Mouse (Mus musculus) bone marrow macrophage, adult 2 months (primary cell): ENCODE data around the gene Nlgn1.

Experiments used
- CTCF ChIP-seq: IDR thresholded peaks from 2 replicates; pipeline ENCODE4 v1.5.1; 2012; ENCODE audit warnings: low read depth, mild to moderate bottlenecking, low read length, moderate library complexity
- POLR2A ChIP-seq: IDR thresholded peaks from 2 replicates; pipeline ENCODE4 v1.6.1; 2012; ENCODE audit warnings: mild to moderate bottlenecking, low read depth, low read length, borderline replicate concordance

DNA sequence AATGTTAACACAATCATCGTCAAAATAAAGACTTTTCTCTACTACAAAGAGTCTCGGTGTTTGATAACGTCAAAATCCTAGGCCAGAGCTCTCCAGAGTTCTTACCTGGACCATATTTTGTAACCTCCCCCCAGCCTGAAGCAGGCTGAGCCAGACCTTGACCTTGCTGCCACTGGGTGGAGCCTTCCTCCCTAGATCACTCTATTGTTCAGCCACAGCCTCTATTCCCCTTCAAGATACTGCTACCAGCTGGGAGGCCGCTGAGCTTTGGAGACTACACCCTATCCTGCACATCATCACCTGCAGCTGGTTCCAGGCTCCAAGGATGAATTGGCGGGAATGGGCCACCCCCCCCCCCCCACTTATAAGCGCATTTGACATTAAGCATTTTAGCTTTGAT, 881.8 kb downstream of the Nlgn1 start:
- TF ChIP-seq POLR2A (no peak), CTCF (no peak)
